Mouse (Mus musculus) liver, embryonic 14.5 days (tissue): ENCODE data around the gene Phlpp1.

Source experiments
- CTCF ChIP-seq: IDR thresholded peaks from 2 replicates; pipeline ENCODE4 v1.5.1; 2016; ENCODE audit warnings: antibody characterized with exemption, low read depth, control low read depth
- EP300 ChIP-seq: IDR thresholded peaks from 2 replicates; pipeline ENCODE4 v1.6.1; 2016; ENCODE audit warnings: antibody characterized with exemption, low read depth

DNA sequence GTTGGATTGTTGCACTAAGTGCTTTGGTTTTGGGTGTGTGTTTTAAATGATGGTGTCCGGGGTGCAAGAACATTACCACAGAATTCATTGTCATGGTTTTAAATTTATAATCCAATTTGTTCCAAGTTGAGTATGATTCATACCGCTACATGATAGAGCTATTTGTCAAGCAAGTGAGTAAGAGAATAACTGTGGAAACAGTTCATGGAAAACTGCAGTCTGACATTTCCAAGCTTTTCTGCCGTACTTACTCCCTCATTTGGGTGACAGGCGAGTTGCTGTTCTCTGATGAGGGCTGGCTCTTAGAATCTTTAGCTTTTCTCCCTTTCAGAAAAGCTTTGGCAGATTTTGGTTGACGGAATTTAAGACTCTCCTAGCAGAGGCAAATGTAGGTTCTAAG is 117.5 kb downstream of the Phlpp1 start:
- TF ChIP-seq CTCF (no peak), EP300 (no peak)
